Mouse (Mus musculus): ENCODE results near the gene Hdlbp. TPM values are rescaled to one million over a fixed set of nuclear protein-coding genes. Genes with fewer than 3 reads are reported as not detected.

The Hdlbp gene
- 156 and 192 TPM in 2 replicates for total RNA-seq (2023)

GRCm38 (mm10) chr1:93478586-93479475, at the start of gene Hdlbp:
Gene Hdlbp, minus strand, starts transcription at chr1:93478815.

GRCm38 (mm10) chr1:93511585-93512350, 33.2 kb upstream of the Hdlbp start, which contains the start of gene Farp2:
Gene Farp2, plus strand, starts transcription at chr1:93512079.

GRCm38 (mm10) chr1:93373665-93374064, 105.0 kb downstream of the Hdlbp start, which contains the start of gene Ano7:
Gene Ano7, plus strand, starts transcription at chr1:93373930.

Other genes with a start within 250 kb of the Hdlbp start
- 3.6 and 8.2 TPM in 2 replicates for gene Sned1, start 243.0 kb downstream of the Hdlbp start, total RNA-seq (2023)
- 12.3 and 12.6 TPM in 2 replicates for gene Mterf4, start 172.9 kb downstream of the Hdlbp start, total RNA-seq (2023)
- 13.9 and 15.2 TPM in 2 replicates for gene Ppp1r7, start 136.0 kb downstream of the Hdlbp start, total RNA-seq (2023)
- 4.8 and 12.4 TPM in 2 replicates for gene Pask, start 135.3 kb downstream of the Hdlbp start, total RNA-seq (2023)
- not detected in 2 replicates for gene Ano7, start 104.9 kb downstream of the Hdlbp start, total RNA-seq (2023)
- 1.1 and 1.5 TPM in 2 replicates for gene Farp2, start 33.3 kb upstream of the Hdlbp start, total RNA-seq (2023)
- gene Stk25, start 179.8 kb upstream of the Hdlbp start, total RNA-seq (2023): 27.6 and 31.9 TPM in 2 replicates
- gene Bok, start 206.8 kb upstream of the Hdlbp start, total RNA-seq (2023): not detected in 2 replicates